Mouse (Mus musculus) thymus, postnatal 14 days (tissue): ENCODE results near the gene Smdt1.
"Not testable (repeated sequence)": the region's sequence is repeated elsewhere in the genome, so short reads cannot be mapped to it uniquely, and the experiment has no call there.

ENCODE experiments used
- DNase-seq: peaks from one replicate; pipeline ENCODE4 v3.0.0; 2021

Smdt1 gene

GRCm38 (mm10) chr15:82343368-82344287 lies 4.9 kb downstream of the Smdt1 start:
- no peak for DNase-seq

GRCm38 (mm10) chr15:82344971-82345370 lies 6.2 kb downstream of the Smdt1 start:
- DNase-seq: no peak

- peak; percentile 98 for DNase-seq
Measured at GRCm38 (mm10) chr15:82345820-82346470, 7.2 kb downstream of the Smdt1 start.

- no peak for DNase-seq
Measured at GRCm38 (mm10) chr15:82346580-82347302, 8.0 kb downstream of the Smdt1 start.

- no peak for DNase-seq
Measured at GRCm38 (mm10) chr15:82347303-82347676, 8.5 kb downstream of the Smdt1 start.

GRCm38 (mm10) chr15:82347852-82348251 lies 9.1 kb downstream of the Smdt1 start:
- DNase-seq: no peak

GRCm38 (mm10) chr15:82348258-82348998 lies 9.7 kb downstream of the Smdt1 start:
- peak; percentile 2 for DNase-seq

- DNase-seq: peak; percentile 1
Measured at GRCm38 (mm10) chr15:82348999-82349341, 10.2 kb downstream of the Smdt1 start.

- DNase-seq: no peak
Measured at GRCm38 (mm10) chr15:82350349-82350748, 11.6 kb downstream of the Smdt1 start.

- no peak for DNase-seq
Measured at GRCm38 (mm10) chr15:82351480-82351879, 12.7 kb downstream of the Smdt1 start.

GRCm38 (mm10) chr15:82353078-82353744 lies 14.5 kb downstream of the Smdt1 start:
- DNase-seq: peak; percentile 33

- no peak for DNase-seq
Measured at GRCm38 (mm10) chr15:82353745-82354113, 15.0 kb downstream of the Smdt1 start.

GRCm38 (mm10) chr15:82354126-82354945 lies 15.6 kb downstream of the Smdt1 start, which contains the start of gene Ndufa6:
Gene Ndufa6, minus strand, starts transcription at chr15:82354322.
- peak; percentile 98 for DNase-seq

- no peak for DNase-seq
Measured at GRCm38 (mm10) chr15:82358431-82359260, 19.9 kb downstream of the Smdt1 start.

GRCm38 (mm10) chr15:82361459-82362018 lies 22.8 kb downstream of the Smdt1 start:
- peak; percentile 50 for DNase-seq

GRCm38 (mm10) chr15:82362234-82362633 lies 23.5 kb downstream of the Smdt1 start:
- DNase-seq: no peak

- not testable (repeated sequence) for DNase-seq
Measured at GRCm38 (mm10) chr15:82363801-82364200, 25.0 kb downstream of the Smdt1 start.

GRCm38 (mm10) chr15:82364561-82364960 lies 25.8 kb downstream of the Smdt1 start:
- DNase-seq: not testable (repeated sequence)

- no peak for DNase-seq
Measured at GRCm38 (mm10) chr15:82368146-82368545, 29.4 kb downstream of the Smdt1 start.

- DNase-seq: no peak
Measured at GRCm38 (mm10) chr15:82368851-82369250, 30.1 kb downstream of the Smdt1 start.
